Mouse (Mus musculus): ENCODE results near the gene Cfl1. TPM values are rescaled to one million over a fixed set of nuclear protein-coding genes. Genes with fewer than 3 reads are reported as not detected.

The Cfl1 gene
- polyA plus RNA-seq, 1 experiment from 2014 or later, result 2,700 TPM

Other genes with a start within 250 kb of the Cfl1 start
- gene Pacs1, start 217.3 kb upstream of the Cfl1 start, polyA plus RNA-seq (2015; fragmentation: Nextera tagmentation; extraction: Ambion mirVana), result 28.7 and 29.8 TPM in 2 replicates
- gene Sf3b2, start 195.0 kb upstream of the Cfl1 start, polyA plus RNA-seq (2015; fragmentation: Nextera tagmentation; extraction: Ambion mirVana), result 404 and 414 TPM in 2 replicates
- 7.4 and 8.9 TPM in 2 replicates for gene Gal3st3, start 192.1 kb upstream of the Cfl1 start, polyA plus RNA-seq (2015; fragmentation: Nextera tagmentation; extraction: Ambion mirVana)
- not detected in 2 replicates for gene Catsper1, start 154.7 kb upstream of the Cfl1 start, polyA plus RNA-seq (2015; fragmentation: Nextera tagmentation; extraction: Ambion mirVana)
- 3.6 and 3.7 TPM in 2 replicates for gene Cst6, start 140.9 kb upstream of the Cfl1 start, polyA plus RNA-seq (2015; fragmentation: Nextera tagmentation; extraction: Ambion mirVana)
- 57.6 and 61.8 TPM in 2 replicates for gene Eif1ad, start 123.7 kb upstream of the Cfl1 start, polyA plus RNA-seq (2015; fragmentation: Nextera tagmentation; extraction: Ambion mirVana)
- 423 and 434 TPM in 2 replicates for gene Banf1, start 123.3 kb upstream of the Cfl1 start, polyA plus RNA-seq (2015; fragmentation: Nextera tagmentation; extraction: Ambion mirVana)
- 83.9 and 87.7 TPM in 2 replicates for gene Sart1, start 101.8 kb upstream of the Cfl1 start, polyA plus RNA-seq (2015; fragmentation: Nextera tagmentation; extraction: Ambion mirVana)
- gene Tsga10ip, start 87.9 kb upstream of the Cfl1 start, polyA plus RNA-seq (2015; fragmentation: Nextera tagmentation; extraction: Ambion mirVana), result not detected in 2 replicates
- gene Drap1, start 65.5 kb upstream of the Cfl1 start, polyA plus RNA-seq (2015; fragmentation: Nextera tagmentation; extraction: Ambion mirVana), result 278 and 306 TPM in 2 replicates
- 67.3 and 67.7 TPM in 2 replicates for gene AI837181, start 65.3 kb upstream of the Cfl1 start, polyA plus RNA-seq (2015; fragmentation: Nextera tagmentation; extraction: Ambion mirVana)
- not detected in 2 replicates for gene Fosl1, start 42.9 kb upstream of the Cfl1 start, polyA plus RNA-seq (2015; fragmentation: Nextera tagmentation; extraction: Ambion mirVana)
- gene Ccdc85b, start 32.6 kb upstream of the Cfl1 start, polyA plus RNA-seq (2015; fragmentation: Nextera tagmentation; extraction: Ambion mirVana), result 6.8 TPM in 2 replicates
- 138 and 144 TPM in 2 replicates for gene Fibp, start 29.8 kb upstream of the Cfl1 start, polyA plus RNA-seq (2015; fragmentation: Nextera tagmentation; extraction: Ambion mirVana)
- gene Ctsw, start 21.9 kb upstream of the Cfl1 start, polyA plus RNA-seq (2015; fragmentation: Nextera tagmentation; extraction: Ambion mirVana), result 1.6 and 2.4 TPM in 2 replicates
- 200 and 207 TPM in 2 replicates for gene Efemp2, start 16.5 kb upstream of the Cfl1 start, polyA plus RNA-seq (2015; fragmentation: Nextera tagmentation; extraction: Ambion mirVana)
- gene Mus81, start 2.1 kb upstream of the Cfl1 start, polyA plus RNA-seq (2015; fragmentation: Nextera tagmentation; extraction: Ambion mirVana), result 42.5 and 43.7 TPM in 2 replicates
- not detected in 2 replicates for gene 1700020D05Rik, start 13.3 kb downstream of the Cfl1 start, polyA plus RNA-seq (2015; fragmentation: Nextera tagmentation; extraction: Ambion mirVana)
- gene Snx32, start 20.1 kb downstream of the Cfl1 start, polyA plus RNA-seq (2015; fragmentation: Nextera tagmentation; extraction: Ambion mirVana), result 9.7 and 11.7 TPM in 2 replicates
- gene Ovol1, start 70.2 kb downstream of the Cfl1 start, polyA plus RNA-seq (2015; fragmentation: Nextera tagmentation; extraction: Ambion mirVana), result 5.8 and 6.4 TPM in 2 replicates
- 3.1 and 3.3 TPM in 2 replicates for gene Ap5b1, start 77.6 kb downstream of the Cfl1 start, polyA plus RNA-seq (2015; fragmentation: Nextera tagmentation; extraction: Ambion mirVana)
- gene Rnaseh2c, start 111.4 kb downstream of the Cfl1 start, polyA plus RNA-seq (2015; fragmentation: Nextera tagmentation; extraction: Ambion mirVana), result 136 and 162 TPM in 2 replicates
- gene Kat5, start 119.8 kb downstream of the Cfl1 start, polyA plus RNA-seq (2015; fragmentation: Nextera tagmentation; extraction: Ambion mirVana), result 55.8 and 60.0 TPM in 2 replicates
- 47.4 and 53.0 TPM in 2 replicates for gene Rela, start 147.0 kb downstream of the Cfl1 start, polyA plus RNA-seq (2015; fragmentation: Nextera tagmentation; extraction: Ambion mirVana)
- 24.1 and 24.6 TPM in 2 replicates for gene Sipa1, start 173.3 kb downstream of the Cfl1 start, polyA plus RNA-seq (2015; fragmentation: Nextera tagmentation; extraction: Ambion mirVana)
- 19.2 and 20.5 TPM in 2 replicates for gene Map3k11, start 198.3 kb downstream of the Cfl1 start, polyA plus RNA-seq (2015; fragmentation: Nextera tagmentation; extraction: Ambion mirVana)
- 25.6 and 26.5 TPM in 2 replicates for gene Pcnx3, start 198.5 kb downstream of the Cfl1 start, polyA plus RNA-seq (2015; fragmentation: Nextera tagmentation; extraction: Ambion mirVana)
- 0.52 and 0.59 TPM in 2 replicates for gene Kcnk7, start 213.9 kb downstream of the Cfl1 start, polyA plus RNA-seq (2015; fragmentation: Nextera tagmentation; extraction: Ambion mirVana)
- 9.9 and 14.0 TPM in 2 replicates for gene Ehbp1l1, start 235.9 kb downstream of the Cfl1 start, polyA plus RNA-seq (2015; fragmentation: Nextera tagmentation; extraction: Ambion mirVana)
- 115 and 126 TPM in 2 replicates for gene Fam89b, start 239.2 kb downstream of the Cfl1 start, polyA plus RNA-seq (2015; fragmentation: Nextera tagmentation; extraction: Ambion mirVana)